Mouse (Mus musculus) kidney, embryonic 16.5 days (tissue): ENCODE results near the gene Tecpr2. TPM values are rescaled to one million over a fixed set of nuclear protein-coding genes. Genes with fewer than 3 reads are reported as not detected.

Experiments used
- ATAC-seq: fragments of 200-750 bp; cut with Nextera tagmentation; 2 replicates; pipeline ENCODE4 v1.8.0; 2017; ENCODE audit warnings: moderate TSS enrichment; ENCODE audit not compliant: low FRiP score, low TSS enrichment
- H3K27ac ChIP-seq: fragments of 300-500 bp; sonication (generic); 2 replicates; pipeline ENCODE4 v1.5.1; 2014; ENCODE audit warnings: low read length
- H3K27me3 ChIP-seq: fragments of 300-500 bp; sonication (generic); 2 replicates; pipeline ENCODE4 v1.6.1; 2014; ENCODE audit warnings: low read length, control low read depth, mixed read lengths; ENCODE audit not compliant: insufficient read depth
- H3K36me3 ChIP-seq: fragments of 300-500 bp; sonication (generic); 2 replicates; pipeline ENCODE4 v1.6.1; 2014; ENCODE audit warnings: low read length, control low read depth, mixed read lengths; ENCODE audit not compliant: insufficient read depth
- H3K4me1 ChIP-seq: fragments of 300-500 bp; sonication (generic); 2 replicates; pipeline ENCODE4 v1.6.1; 2014; ENCODE audit warnings: low read length, control low read depth, mixed read lengths; ENCODE audit not compliant: insufficient read depth
- H3K4me2 ChIP-seq: fragments of 300-500 bp; sonication (generic); replicated peaks from 2 replicates; pipeline ENCODE4 v1.6.1; 2014; ENCODE audit warnings: low read depth, low read length
- H3K4me3 ChIP-seq: fragments of 300-500 bp; sonication (generic); 2 replicates; pipeline ENCODE4 v1.5.1; 2014; ENCODE audit warnings: mild to moderate bottlenecking, low read length
- H3K9ac ChIP-seq: fragments of 300-500 bp; sonication (generic); replicated peaks from 2 replicates; pipeline ENCODE4 v1.6.1; 2014; ENCODE audit warnings: low read length
- H3K9me3 ChIP-seq: fragments of 300-500 bp; sonication (generic); 2 replicates; pipeline ENCODE4 v1.6.1; 2016; ENCODE audit warnings: low read length, control low read depth
- WGBS: fragments of 180-500 bp; shearing (Covaris S2); extraction: QIAGEN DNeasy Blood & Tissue Kit; methylation state at CpG from one replicate; pipeline ENCODE4 v1.1.7; 2014; 5-methylcytosine and 5-hydroxymethylcytosine counted together
- polyA plus RNA-seq: library from polyadenylated mRNA; unstranded; fragments of >200 nt; fragmentation: Nextera tagmentation; extraction: Ambion mirVana; gene quantifications from 2 replicates; pipeline ENCODE4 v1.2.1, GENCODE M21; 2015

Gene Tecpr2
- polyA plus RNA-seq, 1 experiment from 2014 or later = 3.6 TPM

DNA sequence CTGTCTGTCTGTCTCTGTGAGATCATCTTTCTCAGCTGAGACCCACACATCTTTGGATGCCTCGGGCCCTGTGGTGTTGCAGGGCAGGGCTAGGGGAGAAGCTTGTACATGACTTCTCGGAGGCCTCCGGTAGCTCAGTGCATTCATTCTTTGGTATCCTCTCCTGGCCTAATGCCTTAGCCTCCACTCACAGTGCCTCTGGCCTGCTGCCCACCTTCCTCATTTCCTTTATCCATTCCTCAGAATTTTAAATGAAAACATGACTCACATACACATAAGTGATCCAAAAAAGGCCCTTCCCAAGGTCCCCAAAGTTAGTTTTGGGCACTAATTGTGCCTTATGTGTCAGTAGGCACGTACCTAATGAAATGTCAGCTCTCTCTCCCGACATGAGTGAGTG lies 48.4 kb downstream of the Tecpr2 start:
- ATAC-seq = no peak
- Histone ChIP-seq H3K27ac (no peak overlapping the region), H3K36me3 (peaks cover 20% of the 10 kb centered on the region), H3K9ac (no peak overlapping the region), H3K4me2 (no peak overlapping the region), H3K4me1 (no peaks in the 10 kb centered on the region), H3K27me3 (no peaks in the 10 kb centered on the region), H3K9me3 (no peaks in the 10 kb centered on the region), H3K4me3 (no peak overlapping the region)
- WGBS = 87% methylated on average over 5 of the region's 5 CpGs

DNA sequence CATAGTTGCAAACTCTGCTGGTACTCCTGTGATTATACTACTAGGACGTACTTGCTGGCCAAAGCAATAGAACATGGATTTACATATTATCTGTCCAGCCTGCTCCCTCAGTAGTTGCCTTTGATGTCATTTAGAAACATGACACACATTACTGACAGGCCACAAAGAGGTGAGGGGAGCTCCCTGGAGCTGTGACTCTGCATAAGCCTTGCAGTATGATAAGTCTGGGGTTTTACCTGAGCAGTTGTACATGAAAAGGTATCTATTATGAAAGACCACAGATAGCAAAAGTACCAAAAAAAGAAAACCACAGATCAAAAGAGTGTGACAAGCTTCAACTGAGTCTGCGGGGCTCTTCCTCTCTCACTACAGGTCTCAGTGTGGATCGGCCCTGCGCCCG lies 50.3 kb downstream of the Tecpr2 start:
- WGBS = 96% methylated on average over 5 of the region's 5 CpGs
- Histone ChIP-seq H3K4me2 (no peak overlapping the region), H3K36me3 (peaks cover 8% of the 10 kb centered on the region; the same call in 1 of the 2 replicates), H3K4me3 (no peak overlapping the region), H3K27ac (no peak overlapping the region), H3K27me3 (no peaks in the 10 kb centered on the region), H3K4me1 (no peaks in the 10 kb centered on the region), H3K9ac (no peak overlapping the region), H3K9me3 (no peaks in the 10 kb centered on the region)
- no peak for ATAC-seq

DNA sequence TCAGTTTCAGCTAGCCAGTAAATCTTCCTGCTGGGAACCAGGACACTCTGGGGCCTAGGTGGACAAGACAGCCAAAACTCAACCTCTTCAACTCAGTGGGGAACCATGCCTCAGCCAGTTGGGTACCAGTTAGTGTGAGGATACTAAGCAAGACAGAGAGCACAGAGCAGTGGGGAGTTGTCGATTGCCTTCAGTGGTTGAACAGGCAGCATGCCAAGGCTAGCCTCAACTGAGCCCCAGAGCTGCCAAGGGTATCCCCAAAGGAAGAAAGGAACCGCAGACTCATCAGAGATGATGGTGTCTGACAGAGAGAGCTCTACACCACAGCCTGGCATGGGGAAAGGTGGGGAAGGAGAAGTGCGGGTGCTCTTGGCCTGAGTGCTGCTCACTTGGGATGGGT lies 51.8 kb downstream of the Tecpr2 start:
- 88% methylated on average over 3 of the region's 3 CpGs for WGBS
- no peaks in the 10 kb centered on the region for H3K9me3 ChIP-seq
- H3K4me1 ChIP-seq = no peaks in the 10 kb centered on the region
- H3K27me3 ChIP-seq = no peaks in the 10 kb centered on the region
- no peak overlapping the region for H3K4me3 ChIP-seq
- peaks cover 8% of the 10 kb centered on the region; the same call in 1 of the 2 replicates for H3K36me3 ChIP-seq
- H3K9ac ChIP-seq = no peak overlapping the region
- H3K4me2 ChIP-seq = no peak overlapping the region
- no peak for ATAC-seq
- no peak overlapping the region for H3K27ac ChIP-seq

DNA sequence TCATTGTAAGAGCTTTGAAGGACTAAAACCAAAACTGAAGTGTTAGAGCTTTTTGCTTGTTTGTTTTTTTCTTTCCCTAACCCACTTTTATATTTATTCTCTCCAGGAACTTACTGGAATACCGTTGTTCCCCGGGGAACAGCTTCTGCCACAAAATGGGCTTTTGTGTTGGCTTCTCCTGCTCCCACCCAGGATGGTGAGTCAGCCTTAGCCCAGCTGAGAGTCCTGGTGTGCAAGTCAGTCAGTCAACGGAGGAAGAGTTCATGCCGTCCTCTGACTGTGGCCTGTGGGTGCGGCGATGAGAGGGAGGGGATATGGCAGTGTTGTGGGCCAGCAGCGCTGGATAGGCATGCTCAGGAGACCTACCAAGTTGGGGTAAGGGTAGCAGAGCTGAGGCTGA lies 57.2 kb downstream of the Tecpr2 start:
- no peak overlapping the region for H3K9ac ChIP-seq
- no peak overlapping the region for H3K27ac ChIP-seq
- H3K4me2 ChIP-seq = no peak overlapping the region
- H3K9me3 ChIP-seq = no peaks in the 10 kb centered on the region
- no peaks in the 10 kb centered on the region for H3K27me3 ChIP-seq
- no peaks in the 10 kb centered on the region for H3K4me1 ChIP-seq
- 77% methylated on average over 7 of the region's 7 CpGs for WGBS
- ATAC-seq = no peak
- H3K36me3 ChIP-seq = 0 out of 2 replicates have a peak, but pooled peaks cover 5% of the 10 kb centered on the region
- no peak overlapping the region for H3K4me3 ChIP-seq

DNA sequence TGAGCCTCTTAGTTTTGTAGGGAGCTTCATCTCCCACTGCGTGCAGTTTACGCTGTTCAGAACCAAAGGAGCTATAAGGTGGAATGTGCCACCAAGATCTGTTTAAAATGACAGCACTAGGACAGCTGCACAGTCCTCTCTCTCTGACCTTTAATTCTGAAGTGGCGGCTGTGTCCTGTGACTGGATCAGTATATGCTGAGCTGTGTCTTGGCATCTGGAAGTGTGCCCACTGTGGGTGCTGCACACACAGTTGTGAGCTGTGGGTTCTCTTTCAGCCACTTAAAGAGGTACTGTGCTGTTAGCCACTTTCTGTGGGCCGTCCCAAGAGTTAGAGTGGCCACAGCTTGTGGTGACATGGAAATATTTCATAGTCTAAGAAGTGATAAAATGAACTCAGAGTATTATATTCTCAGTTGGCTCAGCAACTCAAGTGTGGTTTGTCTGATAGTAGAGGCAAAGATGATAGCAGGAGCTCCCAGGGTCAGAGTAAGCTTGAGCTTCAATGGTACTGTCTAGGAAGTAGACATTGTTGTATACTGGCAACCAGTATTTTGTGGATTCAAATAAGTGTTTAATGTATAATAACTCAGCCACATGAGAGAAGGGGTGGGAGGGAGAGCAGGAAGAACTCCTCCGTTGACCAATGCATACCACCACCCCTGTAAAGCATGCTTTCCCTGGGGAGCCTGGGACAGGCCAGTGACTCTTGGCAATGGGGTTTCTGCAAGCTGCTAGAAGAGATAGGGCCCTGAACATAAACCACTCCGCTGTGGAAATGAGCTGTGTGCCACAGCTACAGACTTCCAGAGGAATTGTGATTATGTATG lies 59.2 kb downstream of the Tecpr2 start:
- Histone ChIP-seq H3K4me3 (no peak overlapping the region), H3K36me3 (0 out of 2 replicates have a peak, but pooled peaks cover 5% of the 10 kb centered on the region), H3K4me1 (no peaks in the 10 kb centered on the region), H3K27ac (no peak overlapping the region), H3K27me3 (no peaks in the 10 kb centered on the region), H3K9ac (no peak overlapping the region), H3K9me3 (no peaks in the 10 kb centered on the region), H3K4me2 (no peak overlapping the region)
- WGBS = 89% methylated on average over 6 of the region's 6 CpGs
- no peak for ATAC-seq

DNA sequence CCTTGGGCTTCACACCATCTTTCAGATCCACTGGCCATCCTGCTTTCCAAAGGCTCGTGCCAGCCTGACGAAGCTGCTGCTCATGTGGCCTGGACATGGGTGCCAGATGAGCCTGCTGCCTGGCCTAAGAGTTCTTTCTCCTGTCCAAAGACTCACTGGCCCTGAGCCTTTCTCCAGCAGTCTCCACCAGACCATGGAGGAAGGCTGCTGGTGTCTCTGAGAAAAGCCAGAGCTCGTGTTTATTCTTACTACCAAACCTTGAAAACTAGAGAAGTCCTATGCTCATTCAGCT lies 59.8 kb downstream of the Tecpr2 start:
- Histone ChIP-seq H3K9me3 (no peaks in the 10 kb centered on the region), H3K4me1 (no peaks in the 10 kb centered on the region), H3K4me2 (no peak overlapping the region), H3K36me3 (0 out of 2 replicates have a peak, but pooled peaks cover 5% of the 10 kb centered on the region), H3K27ac (no peak overlapping the region), H3K27me3 (no peaks in the 10 kb centered on the region), H3K4me3 (no peak overlapping the region), H3K9ac (no peak overlapping the region)
- WGBS = 87% methylated on average over 3 of the region's 3 CpGs
- no peak for ATAC-seq

DNA sequence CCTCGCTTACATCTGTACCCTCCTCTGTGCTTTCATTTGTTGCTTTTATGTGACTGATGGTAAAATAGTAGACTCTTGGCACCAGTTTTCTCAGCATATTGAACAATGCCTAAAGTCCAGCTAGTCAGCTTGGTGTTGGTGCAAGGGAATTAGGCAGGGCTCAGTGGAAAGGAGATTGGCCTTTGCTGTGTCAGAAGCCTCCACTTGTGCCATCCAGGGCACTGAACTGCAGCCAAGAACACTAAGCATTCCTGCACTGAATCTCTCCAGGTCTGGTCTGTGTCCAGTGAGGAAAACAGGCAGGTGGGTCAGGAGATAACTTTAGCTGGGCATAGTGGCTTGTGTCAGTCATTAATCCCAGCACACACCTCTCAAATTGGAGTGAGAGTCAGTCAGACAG lies 60.3 kb downstream of the Tecpr2 start:
- no peak overlapping the region for H3K9ac ChIP-seq
- H3K4me3 ChIP-seq = no peak overlapping the region
- no peak overlapping the region for H3K4me2 ChIP-seq
- 97% methylated on average over 1 of the region's 1 CpGs for WGBS
- no peaks in the 10 kb centered on the region for H3K4me1 ChIP-seq
- H3K27me3 ChIP-seq = no peaks in the 10 kb centered on the region
- no peaks in the 10 kb centered on the region for H3K9me3 ChIP-seq
- H3K27ac ChIP-seq = no peak overlapping the region
- 0 out of 2 replicates have a peak, but pooled peaks cover 5% of the 10 kb centered on the region for H3K36me3 ChIP-seq
- no peak for ATAC-seq

DNA sequence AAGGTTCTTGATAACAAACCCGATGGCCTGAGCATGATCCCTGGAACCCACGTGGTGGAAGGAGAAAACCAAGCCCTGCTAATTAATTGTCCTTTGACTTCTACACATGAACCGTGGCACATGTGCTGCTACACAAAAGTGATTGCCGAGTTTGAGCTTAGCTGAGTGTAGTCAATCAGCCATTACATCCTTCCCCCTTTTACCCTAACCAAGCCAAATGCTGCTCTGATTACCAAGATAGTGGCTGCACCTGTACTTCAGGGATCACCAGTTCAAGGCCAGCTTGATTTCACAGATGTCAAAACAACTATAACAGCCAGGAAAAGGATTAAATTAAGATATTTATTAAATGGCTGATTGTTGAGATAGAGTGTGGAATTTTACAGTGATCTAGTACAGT lies 61.1 kb downstream of the Tecpr2 start:
- no peak overlapping the region for H3K4me3 ChIP-seq
- no peaks in the 10 kb centered on the region for H3K27me3 ChIP-seq
- H3K4me1 ChIP-seq = no peaks in the 10 kb centered on the region
- no peak for ATAC-seq
- no peak overlapping the region for H3K27ac ChIP-seq
- H3K4me2 ChIP-seq = no peak overlapping the region
- 0 out of 2 replicates have a peak, but pooled peaks cover 8% of the 10 kb centered on the region for H3K36me3 ChIP-seq
- no peak overlapping the region for H3K9ac ChIP-seq
- 39% methylated on average over 4 of the region's 4 CpGs for WGBS
- H3K9me3 ChIP-seq = no peaks in the 10 kb centered on the region

DNA sequence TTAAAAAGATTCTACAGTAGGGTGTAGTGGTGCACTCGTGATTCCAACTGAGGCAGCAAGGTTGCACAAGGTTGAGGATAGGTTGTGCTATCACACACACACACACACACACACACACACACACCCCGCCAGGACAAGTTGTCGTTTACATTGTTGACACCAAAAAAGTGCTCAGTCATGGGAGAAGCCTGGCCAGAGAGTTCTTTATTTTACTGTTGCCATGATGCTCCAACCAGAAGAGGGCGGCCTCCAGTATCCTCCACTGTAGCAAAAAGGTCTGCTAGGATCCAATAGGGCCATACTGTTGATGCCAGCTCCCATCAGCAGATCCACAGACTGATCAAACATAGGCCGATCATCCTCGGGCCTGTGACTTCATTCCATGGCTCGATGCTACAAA lies 62.2 kb downstream of the Tecpr2 start:
- Histone ChIP-seq H3K36me3 (peaks cover 16% of the 10 kb centered on the region; the same call in 1 of the 2 replicates), H3K4me1 (no peaks in the 10 kb centered on the region), H3K4me3 (no peak overlapping the region), H3K9me3 (peaks cover 3% of the 10 kb centered on the region; the same call in 1 of the 2 replicates), H3K4me2 (no peak overlapping the region), H3K9ac (no peak overlapping the region), H3K27me3 (no peaks in the 10 kb centered on the region), H3K27ac (no peak overlapping the region)
- 87% methylated on average over 7 of the region's 7 CpGs for WGBS
- ATAC-seq = no peak

DNA sequence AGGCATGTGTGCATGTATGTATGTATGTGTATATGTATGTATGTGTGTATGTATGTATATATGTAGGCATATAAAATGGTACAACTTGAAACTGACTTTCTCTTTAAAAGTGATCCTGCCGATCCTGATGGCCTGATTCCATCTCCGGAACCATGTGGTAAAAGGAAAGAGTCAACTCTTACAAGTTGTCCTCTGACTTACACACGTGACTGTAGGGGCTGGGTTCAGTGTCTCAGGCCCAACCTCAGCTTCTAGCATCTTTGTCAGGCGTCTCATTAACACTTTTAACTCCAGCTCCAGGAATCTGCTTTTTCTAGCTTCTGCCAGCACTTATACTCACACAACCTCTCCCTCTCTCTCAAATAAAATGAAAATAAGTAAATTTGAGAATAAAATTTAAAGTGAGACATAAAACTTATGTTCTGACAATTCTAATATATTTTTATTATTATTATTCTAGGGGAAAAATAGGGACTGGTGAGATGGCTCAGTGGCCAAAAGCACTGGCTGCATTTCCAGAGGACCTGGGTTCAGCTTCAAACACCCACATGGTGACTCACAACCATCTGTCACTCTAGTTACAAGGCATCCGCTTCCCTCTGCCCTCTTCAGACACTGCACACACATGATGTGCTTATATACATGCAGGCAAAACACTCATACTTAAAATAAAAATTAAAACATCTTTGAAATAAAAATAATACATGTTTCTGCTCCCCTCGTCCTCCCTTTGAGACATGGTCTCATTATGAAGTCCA lies 63.7 kb downstream of the Tecpr2 start:
- Histone ChIP-seq H3K4me1 (no peaks in the 10 kb centered on the region), H3K4me3 (no peak overlapping the region), H3K9ac (no peak overlapping the region), H3K9me3 (peaks cover 3% of the 10 kb centered on the region; the same call in 1 of the 2 replicates), H3K27ac (no peak overlapping the region), H3K36me3 (peaks cover 19% of the 10 kb centered on the region; the same call in 1 of the 2 replicates), H3K27me3 (no peaks in the 10 kb centered on the region), H3K4me2 (no peak overlapping the region)
- ATAC-seq = no peak
- 86% methylated on average over 6 of the region's 6 CpGs for WGBS
